Mouse (Mus musculus): ENCODE measurements around the gene Wwox.

The Wwox gene

DNA sequence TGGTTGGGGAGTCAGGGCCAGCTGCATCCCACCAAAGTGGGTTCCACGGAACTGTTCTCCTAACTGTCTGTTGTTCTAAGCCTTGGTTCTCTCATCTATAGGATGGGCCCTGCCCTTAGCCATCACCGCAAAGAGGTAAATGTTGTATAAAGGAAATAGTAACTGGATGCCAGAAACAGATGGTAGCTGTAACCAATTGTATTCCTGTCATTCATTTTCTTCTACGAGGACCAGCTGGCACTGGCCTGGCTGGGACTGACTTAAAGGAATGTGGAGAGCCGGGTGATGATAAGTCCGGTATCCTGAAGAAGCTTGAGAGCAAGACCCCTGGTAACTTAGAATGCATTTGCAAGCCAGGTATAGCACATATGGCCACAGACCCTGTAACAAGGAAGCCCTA lies 451.0 kb downstream of the Wwox start:
- DNase-seq (ENCODE audit: inconsistent ontology term) = no peak

DNA sequence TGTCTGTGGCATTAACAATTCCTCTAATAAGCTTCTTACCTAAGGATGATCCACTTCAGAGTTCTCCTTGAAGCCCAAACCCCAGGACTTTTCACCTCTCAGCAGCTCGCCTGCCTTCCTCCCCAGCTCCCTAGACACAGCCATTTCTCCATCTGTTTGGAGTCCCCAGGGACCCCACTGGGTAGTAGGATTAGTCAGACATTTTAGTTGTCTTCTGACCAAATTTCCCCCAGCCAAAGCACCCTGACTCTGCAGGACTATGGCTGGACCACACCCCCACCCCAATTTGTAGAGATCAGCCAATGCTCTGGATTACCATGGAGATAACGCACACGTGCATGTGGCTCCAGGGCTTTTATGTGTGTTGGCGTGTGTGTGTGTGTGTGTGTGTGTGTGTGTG lies 451.8 kb downstream of the Wwox start:
- no peak for DNase-seq (ENCODE audit: inconsistent ontology term)

DNA sequence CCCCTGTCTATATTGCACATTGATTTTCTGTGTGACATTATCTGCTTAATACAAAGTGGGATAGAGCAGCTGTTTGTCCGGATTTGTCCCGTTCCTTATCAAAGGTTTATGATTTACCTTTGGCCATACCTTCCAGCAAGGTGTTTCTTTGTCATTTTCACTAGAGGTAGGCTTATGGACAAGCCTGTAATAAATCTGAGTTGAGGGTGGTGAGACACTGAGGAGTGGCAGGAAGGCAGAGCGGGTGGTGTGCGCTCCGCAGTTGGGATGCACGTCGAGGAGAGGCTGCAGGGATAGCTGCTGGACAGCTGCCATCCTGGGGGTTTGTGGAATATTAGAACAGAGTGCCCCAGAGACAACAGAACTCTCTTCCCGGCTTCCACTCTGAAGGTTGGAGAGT lies 458.0 kb downstream of the Wwox start:
- no peak for DNase-seq (ENCODE audit: inconsistent ontology term)

DNA sequence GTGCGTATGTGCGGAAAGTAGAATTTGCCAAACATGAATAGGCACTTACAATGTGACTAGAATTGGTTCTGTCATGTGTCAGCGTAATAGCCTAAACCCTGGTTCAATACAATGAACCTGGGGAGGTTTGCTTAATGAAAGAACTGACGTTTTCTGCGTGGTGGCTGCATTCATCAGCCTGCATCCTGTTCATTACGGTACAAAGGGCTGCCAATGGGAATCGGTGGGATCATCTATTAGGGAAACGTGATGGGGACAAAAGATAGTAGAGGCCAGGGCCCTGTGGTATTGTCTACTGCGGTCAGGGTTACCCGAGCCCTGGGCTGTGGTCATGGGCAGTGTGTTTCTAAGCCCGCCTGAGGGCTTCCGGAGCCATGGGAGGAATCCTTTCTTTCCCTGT lies 459.7 kb downstream of the Wwox start:
- DNase-seq (ENCODE audit: inconsistent ontology term) = peak; percentile 90

DNA sequence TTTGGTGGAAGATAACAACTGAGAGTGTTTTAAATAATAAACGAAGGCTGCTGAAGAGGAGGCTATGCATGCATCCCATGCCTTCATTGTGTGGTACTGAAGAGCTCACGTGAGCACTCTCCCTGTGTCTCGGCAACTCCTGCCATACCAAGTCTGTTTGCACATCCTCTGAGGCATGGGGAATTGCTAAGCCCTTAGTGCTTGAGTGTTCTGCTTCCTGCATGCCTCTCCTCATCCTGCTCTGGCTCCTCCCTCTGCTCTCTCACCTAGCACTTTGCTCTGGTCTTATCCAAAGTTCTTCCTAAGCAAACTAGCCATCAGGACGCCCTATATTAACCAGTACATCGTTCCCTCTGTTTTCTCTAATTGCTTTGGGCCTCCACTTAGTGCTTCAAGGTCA lies 463.1 kb downstream of the Wwox start:
- no peak for DNase-seq (ENCODE audit: inconsistent ontology term)

DNA sequence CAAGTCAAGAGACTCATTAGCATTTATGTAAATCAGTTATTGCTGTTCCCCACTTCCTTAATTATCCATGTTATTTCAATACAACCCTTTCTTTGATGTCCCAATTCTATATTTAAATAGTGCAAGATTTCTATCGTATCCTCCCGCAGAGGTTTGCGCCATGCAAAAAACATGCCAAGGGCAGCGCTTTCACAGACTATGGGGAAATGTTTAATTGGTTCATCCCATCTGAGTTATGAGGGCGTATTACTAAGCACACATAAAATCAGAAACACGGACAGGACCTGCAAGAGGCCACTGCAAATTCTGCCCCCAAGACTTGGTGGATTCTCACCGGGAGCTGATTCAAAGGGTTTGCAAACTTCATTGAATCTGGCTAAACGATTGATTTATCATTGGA lies 468.6 kb downstream of the Wwox start:
- no peak for DNase-seq (ENCODE audit: inconsistent ontology term)

DNA sequence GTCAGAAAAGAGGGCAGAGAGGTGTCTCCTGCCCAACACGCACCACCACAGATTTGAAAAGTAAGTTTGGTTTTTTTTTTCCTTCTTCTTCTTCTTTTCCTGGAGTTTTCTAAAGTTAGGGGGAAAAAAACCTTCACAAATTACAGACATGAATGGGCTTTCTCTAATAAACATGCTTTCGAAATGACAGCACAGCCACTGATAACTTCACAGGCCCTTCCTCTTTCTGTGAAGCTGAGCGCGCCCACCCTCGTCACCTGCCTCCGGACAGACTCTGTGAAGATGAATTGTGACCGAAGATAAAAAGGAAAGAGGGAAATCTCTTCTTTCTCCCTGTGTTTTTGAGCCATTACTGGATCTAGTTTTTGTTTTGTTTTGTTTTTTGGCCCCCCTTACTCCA lies 469.1 kb downstream of the Wwox start:
- no peak for DNase-seq (ENCODE audit: inconsistent ontology term)

DNA sequence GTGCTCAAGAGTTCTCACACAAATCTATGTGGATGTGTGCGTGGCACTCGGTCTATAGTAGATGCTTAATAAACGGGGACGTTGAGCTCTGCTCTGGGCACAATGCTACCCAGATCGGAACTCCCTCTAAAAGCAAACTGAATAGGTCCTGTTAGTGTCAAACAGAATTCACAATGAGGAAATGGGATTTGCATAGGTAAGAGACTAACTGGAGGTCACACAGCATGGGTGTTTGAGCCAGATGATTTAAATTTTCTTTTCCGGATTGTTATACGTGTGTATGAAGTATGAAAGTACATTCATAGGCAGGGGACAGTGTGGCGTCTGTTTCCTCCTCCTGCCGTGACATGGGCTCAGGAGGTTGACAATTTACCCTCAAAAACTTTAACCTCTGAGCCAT lies 469.7 kb downstream of the Wwox start:
- no peak for DNase-seq (ENCODE audit: inconsistent ontology term)

DNA sequence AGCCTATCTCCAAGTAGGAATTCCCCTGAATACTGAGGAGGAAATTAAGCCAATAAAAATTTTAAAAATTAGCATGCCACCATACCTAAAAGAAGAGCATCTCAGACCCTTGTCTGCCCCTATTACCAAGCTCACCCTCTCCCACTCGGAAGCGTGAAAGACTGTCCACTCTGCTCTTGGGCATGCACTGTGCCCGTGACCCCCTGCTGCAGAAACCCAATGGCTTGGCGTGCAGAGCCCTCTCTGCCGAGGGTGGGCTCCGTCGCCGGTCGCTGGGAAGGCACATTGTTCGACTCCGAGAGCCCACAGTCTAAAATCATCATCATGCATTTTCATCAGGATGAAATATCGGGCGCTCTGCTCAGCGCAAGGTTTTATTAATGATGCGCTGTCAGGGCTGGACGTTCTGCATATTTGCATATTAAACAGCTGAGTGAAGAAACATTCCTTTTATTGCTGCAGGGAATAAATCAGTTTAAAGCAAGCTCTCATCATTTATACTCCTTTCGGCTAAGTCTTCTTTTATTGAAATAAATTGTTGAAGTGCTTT lies 471.7 kb downstream of the Wwox start:
- no peak for DNase-seq (ENCODE audit: inconsistent ontology term)

DNA sequence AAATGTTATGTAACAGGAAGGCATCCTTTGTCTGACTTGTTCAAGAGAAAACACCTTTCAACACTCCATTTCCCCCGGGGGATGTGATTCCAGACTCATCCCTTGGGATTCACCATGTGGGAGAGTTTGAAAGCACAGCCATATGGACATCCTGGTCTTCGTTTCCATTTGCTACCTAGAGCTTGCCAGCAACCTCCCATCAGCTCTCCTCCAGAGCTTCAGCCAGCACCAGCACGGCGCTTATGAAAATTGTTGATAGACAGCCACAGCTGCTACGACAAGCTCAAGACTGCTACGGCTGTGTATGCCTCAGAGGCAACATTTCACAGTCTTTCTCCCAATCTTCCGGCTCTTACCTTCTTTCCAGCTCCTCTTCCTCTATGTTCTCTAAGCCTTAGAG lies 484.2 kb downstream of the Wwox start:
- DNase-seq (ENCODE audit: inconsistent ontology term) = no peak

DNA sequence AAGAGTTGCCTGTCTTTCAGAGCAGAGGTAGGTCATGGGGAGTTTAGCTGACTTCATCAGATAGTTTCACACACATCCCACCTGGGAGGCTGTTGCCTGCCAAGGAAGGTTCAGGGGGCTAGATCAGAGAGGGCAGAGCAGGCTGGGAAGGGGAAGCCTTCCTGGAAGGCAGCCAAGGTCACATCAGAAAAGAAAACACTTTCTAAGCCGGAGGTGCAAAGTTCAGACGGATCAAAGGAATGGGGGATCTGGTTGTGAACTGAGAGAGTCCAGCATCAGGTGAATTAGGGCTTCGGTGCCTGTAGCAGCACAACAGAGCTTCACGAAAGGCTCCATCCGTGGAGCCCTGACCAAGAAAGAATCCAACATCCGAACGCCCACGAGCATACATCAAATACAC lies 488.0 kb downstream of the Wwox start:
- DNase-seq (ENCODE audit: inconsistent ontology term) = no peak

DNA sequence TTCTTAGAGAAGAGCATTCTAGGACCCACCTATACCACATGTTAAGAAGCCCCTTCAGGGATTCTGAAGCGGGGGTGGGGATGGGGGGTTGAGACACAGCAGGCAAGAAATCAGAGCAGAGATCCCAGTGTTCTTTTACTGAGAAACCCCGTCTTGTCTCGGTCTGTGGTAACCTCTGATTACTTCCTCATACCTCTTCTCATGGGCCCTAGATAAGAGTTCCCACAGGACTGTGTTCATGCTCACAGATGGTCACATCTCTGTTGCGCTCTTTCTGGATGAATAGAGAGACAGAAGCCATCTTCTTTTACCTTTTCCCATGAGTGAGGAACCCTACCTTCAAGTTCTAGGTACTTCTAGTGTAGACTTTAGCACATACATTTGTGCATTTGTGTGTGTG lies 488.5 kb downstream of the Wwox start:
- no peak for DNase-seq (ENCODE audit: inconsistent ontology term)

DNA sequence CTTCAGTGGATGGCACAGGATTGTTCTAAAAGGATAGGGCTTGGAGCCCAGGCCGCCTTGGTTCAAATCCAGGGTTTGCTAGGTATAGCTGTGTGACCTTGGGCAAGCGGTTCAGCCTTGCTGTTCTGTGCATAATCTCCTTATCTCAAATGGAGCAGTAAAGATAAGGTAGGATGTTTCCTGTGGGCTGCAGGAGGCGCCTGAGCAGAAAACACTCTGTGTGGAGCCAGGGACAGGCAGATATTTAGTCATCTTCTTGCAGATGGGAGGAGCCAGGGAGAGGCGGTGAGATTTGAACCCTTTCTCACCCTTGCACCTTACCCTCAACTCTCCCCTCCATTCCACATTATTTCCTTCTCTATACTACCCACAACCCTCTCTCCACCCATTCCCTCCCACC lies 490.1 kb downstream of the Wwox start:
- no peak for DNase-seq (ENCODE audit: inconsistent ontology term)

DNA sequence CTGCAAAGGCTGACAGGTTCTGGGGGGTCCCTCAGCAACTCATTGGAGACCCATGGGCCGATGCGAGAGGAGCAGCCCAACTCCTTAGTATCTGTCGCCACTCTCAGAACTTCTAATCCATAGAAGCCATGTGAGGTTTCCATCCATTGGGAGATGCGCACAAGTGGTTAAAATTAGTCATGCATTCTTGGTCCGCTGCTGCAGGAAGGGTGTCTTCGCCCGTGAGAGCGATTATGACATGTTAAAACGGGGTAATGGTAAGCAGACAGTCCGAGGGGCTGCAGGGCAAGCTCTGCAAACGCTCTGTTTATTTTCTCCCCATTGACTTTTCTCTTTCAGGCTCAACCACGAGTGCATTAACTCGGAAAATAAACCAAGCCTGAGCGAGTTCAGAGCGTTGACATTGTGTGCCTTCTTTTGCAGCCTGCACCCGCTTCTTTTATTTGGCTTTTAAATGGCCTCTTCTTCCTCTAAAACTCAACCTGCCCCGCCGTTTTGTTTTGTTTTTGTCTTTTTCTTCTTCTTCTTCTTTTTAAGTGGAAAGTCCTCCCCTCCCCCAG lies 492.7 kb downstream of the Wwox start:
- DNase-seq (ENCODE audit: inconsistent ontology term) = peak; percentile 42

DNA sequence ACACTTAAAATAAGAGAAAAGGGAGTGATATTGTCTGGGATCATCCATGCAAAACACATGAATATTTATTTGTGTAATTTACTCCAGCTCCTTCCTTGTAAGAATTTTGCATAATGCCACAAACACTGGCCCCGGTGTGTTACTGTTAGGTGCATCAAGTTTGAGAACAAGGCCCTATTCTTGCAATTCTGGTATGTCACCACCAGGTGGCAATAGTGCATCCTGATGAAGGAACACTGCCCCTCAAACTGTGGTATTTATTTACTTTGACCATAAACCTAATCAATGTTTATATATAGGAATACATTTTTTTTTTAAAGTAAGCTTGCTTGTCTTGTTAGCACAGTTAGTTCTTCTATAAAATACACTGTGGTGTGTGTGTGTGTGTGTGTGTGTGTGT lies 493.8 kb downstream of the Wwox start:
- DNase-seq (ENCODE audit: inconsistent ontology term) = no peak

DNA sequence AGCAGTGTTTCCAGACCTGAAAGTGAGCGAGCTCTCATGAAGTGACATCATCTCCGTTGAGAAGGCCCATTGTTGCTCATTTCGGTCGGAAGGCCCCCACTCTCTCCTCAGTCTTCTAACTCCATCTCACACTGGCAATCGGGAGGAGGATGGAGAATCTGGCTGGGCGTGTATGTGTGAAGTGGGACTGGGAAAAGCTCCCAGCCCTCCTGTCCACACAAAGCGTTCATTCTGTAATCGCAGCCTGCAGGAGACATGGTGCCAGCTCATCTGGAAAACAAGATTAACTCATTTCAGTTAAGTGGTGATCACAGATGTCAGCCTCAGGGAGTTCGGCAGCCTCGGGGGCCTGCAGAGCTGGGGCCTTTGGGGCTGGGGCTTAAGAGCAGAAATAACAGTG lies 497.4 kb downstream of the Wwox start:
- DNase-seq (ENCODE audit: inconsistent ontology term) = peak; percentile 86

DNA sequence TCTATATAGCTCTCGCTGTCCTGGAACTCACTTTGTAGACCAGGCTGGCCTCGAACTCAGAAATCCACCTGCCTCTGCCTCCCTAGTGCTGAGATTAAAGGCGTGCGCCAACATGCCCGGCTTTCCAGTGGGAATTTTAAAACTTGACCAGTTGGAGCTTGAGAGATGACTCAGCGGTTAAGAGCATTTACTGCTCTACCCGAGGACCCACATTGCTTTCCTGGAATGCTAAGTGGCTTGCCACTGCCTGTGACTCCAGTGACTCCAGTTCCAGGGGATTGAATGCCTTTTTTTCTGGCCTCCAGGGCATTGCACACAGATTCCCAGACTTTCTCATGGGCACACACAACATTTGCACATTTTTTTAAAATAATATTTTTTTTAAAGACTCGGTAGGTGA lies 499.9 kb downstream of the Wwox start:
- no peak for DNase-seq (ENCODE audit: inconsistent ontology term)

DNA sequence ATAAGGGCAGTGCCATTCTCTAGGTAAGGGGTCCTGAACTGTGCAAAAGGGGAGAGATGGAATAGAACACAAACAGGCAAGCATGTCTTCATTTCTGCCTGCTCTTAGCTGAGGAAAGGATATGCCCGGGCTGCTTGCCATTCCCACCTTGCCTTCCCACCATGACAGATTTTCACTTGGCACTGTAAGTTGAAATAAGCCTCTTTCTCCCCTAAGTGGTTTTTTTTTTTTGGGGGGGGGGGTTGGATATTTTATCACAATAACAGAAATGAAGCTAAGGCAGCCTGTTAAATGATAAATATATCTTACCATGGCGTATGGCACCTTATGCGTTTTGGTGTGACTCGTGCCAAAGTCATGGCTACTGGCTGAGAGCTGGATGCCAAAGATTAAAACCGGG lies 501.6 kb downstream of the Wwox start:
- DNase-seq (ENCODE audit: inconsistent ontology term) = no peak

DNA sequence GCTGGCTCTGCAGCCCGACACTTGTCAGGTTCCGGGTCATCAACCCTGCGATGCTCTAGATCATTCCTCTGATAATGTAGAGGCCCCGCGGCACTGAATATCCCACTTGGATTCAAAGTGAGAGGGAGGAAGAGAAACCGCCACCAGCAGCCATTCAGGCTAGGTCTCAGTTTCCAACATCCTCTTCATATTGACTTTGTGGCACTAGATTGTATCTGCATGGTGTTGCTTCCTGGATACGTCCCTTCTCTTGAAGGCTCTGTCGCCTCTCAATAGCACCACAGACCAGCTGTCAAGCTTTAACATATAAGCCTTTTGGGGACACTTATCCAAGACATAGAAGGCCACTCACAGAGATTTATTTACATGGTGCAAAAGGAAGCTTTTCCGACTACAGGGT lies 502.2 kb downstream of the Wwox start:
- no peak for DNase-seq (ENCODE audit: inconsistent ontology term)

DNA sequence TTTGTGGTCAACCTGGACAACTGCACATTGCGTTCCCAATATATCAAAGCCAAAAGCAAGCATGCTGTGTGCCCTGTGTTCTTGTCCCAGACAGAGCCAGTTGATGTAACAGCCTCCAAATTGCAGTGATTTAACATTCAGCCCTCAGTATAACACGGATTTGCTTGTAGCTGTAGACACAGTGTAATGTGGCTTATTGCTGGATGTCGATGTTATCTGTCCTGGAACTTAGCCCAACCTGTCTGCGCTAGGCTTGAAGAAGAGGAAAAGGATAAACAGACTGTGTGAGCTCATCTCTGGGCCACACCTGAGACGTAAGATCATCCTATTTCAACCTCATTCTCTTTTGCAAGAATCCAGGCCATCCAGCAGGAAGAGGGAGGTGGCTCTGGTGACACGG lies 508.5 kb downstream of the Wwox start:
- no peak for DNase-seq (ENCODE audit: inconsistent ontology term)

DNA sequence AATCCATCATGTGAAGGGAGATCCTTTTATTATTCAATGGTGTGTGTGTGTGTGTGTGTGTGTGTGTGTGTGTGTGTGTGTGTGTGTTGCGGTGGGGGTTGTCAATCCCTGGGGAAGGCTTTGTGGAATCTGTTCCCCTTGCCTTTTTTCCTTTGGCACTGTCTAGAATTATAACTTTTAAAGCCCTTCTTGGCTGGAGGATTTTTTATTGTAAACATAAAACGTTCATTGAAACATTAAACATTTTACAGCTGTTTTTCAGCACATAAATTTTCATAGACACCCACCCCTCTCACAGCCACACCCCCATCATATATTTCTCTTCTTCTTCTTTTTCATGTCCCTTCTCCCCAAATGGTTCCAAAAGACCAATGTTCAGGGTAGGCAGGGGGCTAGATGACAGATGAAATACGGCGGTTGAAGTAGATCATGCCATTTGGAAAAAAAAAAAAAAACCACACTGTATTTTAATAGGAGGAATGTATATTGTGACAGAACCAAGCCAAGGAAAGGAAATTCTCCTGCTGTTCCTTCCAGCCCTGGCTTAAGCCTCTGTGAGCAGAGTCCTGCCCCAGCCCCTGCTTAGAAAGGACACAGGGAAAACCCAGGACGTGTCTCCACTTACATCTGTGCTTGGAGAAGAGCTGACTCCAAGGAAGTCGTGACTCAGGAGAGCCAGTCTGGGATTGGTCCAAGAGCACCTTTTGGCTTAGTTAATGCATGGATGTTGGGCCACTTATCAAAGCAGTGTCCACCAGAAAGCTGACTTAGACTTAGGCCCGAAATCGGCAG lies 517.1 kb downstream of the Wwox start:
- DNase-seq (ENCODE audit: inconsistent ontology term) = no peak

DNA sequence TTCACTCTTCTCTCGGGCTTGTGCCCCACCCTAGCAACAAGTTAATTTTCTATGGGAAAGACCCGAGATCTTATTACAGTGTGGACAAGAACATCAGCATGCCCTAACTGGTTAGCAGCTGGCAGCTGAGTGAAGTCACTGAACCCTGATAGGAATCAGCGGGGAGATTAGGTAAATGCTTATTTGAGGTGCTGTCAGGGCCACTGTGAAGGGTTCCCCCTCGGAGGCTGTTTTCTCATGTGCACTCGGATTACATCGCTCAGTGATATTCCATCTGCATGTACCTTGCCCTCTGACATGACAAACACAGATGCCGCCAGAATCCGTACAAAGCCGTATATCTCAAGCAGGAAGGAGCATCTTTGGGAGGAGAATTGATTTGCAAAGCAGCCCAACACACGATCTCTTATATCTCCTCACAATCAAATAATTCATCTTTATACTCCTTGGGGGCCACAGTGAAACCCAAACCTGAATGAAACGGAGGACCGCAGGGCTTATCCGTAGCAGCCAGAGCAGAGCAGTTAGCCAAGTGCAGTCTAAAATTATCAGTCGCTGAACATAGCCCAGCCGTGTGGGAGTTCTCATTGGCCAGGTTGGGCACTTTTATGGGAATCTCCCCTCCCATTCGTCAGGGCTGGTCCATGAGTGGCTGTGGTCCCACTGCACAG lies 519.1 kb downstream of the Wwox start:
- DNase-seq (ENCODE audit: inconsistent ontology term) = no peak

DNA sequence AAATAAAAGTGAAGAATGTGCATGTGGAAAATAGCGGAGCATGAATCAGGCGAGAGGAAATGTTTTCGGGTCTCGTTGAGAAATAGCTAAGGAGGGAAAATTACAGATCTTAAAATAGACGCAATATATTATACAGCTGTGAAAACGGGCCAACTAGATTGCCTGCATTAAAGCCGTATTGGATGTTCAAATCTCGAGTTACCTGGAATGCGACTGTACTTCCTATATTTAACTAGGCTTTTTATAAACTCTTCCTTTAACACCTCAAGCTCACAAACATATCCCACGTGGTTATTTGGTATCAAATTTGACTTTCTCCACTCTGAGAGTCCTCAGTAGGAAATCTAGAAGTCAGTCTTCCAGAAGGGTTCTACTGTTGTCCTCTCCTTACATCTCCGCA lies 520.0 kb downstream of the Wwox start:
- no peak for DNase-seq (ENCODE audit: inconsistent ontology term)
